Comparison of ENCODE assay signal across 21 mouse cellular contexts in the genomic region with DNA sequence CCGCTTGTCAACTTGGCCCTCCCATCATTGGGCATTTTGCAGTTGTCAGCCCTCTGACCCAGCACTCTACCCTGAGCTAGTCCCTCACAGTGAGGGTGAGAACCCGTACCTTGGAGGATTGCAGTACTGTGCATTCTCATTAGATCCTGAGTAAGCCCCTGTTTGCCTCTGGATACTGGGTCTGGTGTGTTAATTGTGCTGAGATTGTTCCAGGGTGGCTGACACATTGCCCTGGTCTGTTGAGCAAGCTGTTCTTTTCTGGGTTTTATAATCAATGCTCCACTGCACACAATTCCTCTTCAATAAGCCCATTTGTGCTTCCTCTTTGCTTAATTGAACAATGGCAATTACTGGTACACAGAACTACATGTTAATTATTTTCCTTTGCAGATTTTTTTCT.
A peak's percentile ranks its signal among the peaks of the same experiment; 100 is the strongest.
DNase-seq lines count a peak whose midpoint lies in the region; ATAC-seq lines count a peak whose summit lies in the region.
"Had no signal": no experiment of that assay in that cellular context is flagged by ENCODE, and none has a peak within 500 bp of the region (broad histone marks: within the 10 kb centered on the region; RNA-seq: fewer than 3 reads in every experiment).

No protein-coding gene starts in this region.

- H3K9ac ChIP-seq in hindbrain, embryonic 13.5 days = no peak overlapping the region
- no peak overlapping the region for H3K9ac ChIP-seq in midbrain, embryonic 14.5 days (replicated peaks; ENCODE audit: low read length)
- H3K9ac ChIP-seq in midbrain, embryonic 16.5 days (ENCODE audit: low read depth, low read length) = no peak overlapping the region
- H3K9ac ChIP-seq in forebrain, embryonic 14.5 days (ENCODE audit: low read length) = no peak overlapping the region
- H3K9ac ChIP-seq: heart, embryonic 12.5 days had no signal

- H3K4me3 ChIP-seq in hindbrain, embryonic 13.5 days = no peak overlapping the region
- no peak overlapping the region for H3K4me3 ChIP-seq in hindbrain, embryonic 10.5 days
- H3K4me3 ChIP-seq in midbrain, embryonic 14.5 days (replicated peaks; ENCODE audit: low read depth, low read length) = no peak overlapping the region
- H3K4me3 ChIP-seq in midbrain, embryonic 16.5 days (ENCODE audit: low read depth, low read length) = no peak overlapping the region
- no peak overlapping the region for H3K4me3 ChIP-seq in forebrain, embryonic 14.5 days (ENCODE audit: low read depth, low read length)
- H3K4me3 ChIP-seq: embryonic facial prominence, embryonic 10.5 days; heart, embryonic 12.5 days; left cerebral cortex, adult 2 months had no signal

- no peak overlapping the region for H3K4me2 ChIP-seq in hindbrain, embryonic 13.5 days
- no peak overlapping the region for H3K4me2 ChIP-seq in midbrain, embryonic 14.5 days (ENCODE audit: low read length)
- no peak overlapping the region for H3K4me2 ChIP-seq in midbrain, embryonic 16.5 days (ENCODE audit: low read length)
- no peak overlapping the region for H3K4me2 ChIP-seq in forebrain, embryonic 14.5 days (ENCODE audit: low read length)
- H3K4me2 ChIP-seq: heart, embryonic 12.5 days; liver, embryonic 11.5 days had no signal

- ATAC-seq in hindbrain, embryonic 13.5 days (ENCODE audit: low FRiP score) = no peak
- ATAC-seq in midbrain, embryonic 14.5 days (ENCODE audit: low FRiP score, low TSS enrichment) = no peak
- ATAC-seq in midbrain, embryonic 16.5 days = no peak
- peak; percentile 87 for ATAC-seq in forebrain, embryonic 14.5 days

- peaks cover 15% of the 10 kb centered on the region for H3K4me1 ChIP-seq in hindbrain, embryonic 13.5 days (replicated peaks)
- 0 out of 2 replicates have a peak, but pooled peaks cover 3% of the 10 kb centered on the region for H3K4me1 ChIP-seq in hindbrain, embryonic 10.5 days (replicated peaks)
- 0 out of 2 replicates have a peak, but pooled peaks cover 4% of the 10 kb centered on the region for H3K4me1 ChIP-seq in midbrain, embryonic 14.5 days (ENCODE audit: control insufficient read depth, insufficient read depth, low read length)
- peaks cover 6% of the 10 kb centered on the region; the same call in 1 of the 2 replicates for H3K4me1 ChIP-seq in midbrain, embryonic 16.5 days (ENCODE audit: control insufficient read depth, insufficient read depth, low read length)
- H3K4me1 ChIP-seq in forebrain, embryonic 14.5 days (ENCODE audit: control insufficient read depth, insufficient read depth, low read length) = peaks cover 6% of the 10 kb centered on the region; the same call in 1 of the 2 replicates

- no peak for DNase-seq in hindbrain, embryonic 10.5 days (ENCODE audit: low spot score)
- DNase-seq in midbrain, embryonic 14.5 days = no peak
- peak; percentile 71 for DNase-seq in forebrain, embryonic 14.5 days (ENCODE audit: low spot score)
- no peak for DNase-seq in urinary bladder, postnatal 4 days (ENCODE audit: low spot score in 2 of 2)
- DNase-seq in heart, adult 11 months = no peak
- DNase-seq: adrenal gland, postnatal 25 days; cerebellum, adult 18-20 months; heart, postnatal 14 days; kidney, adult 8-10 months; kidney, postnatal 14 days; left cerebral cortex, postnatal 4 days; lung, adult 18-20 months; lung, postnatal 14 days; right cerebral cortex, postnatal 4 days had no signal

- no peaks in the 10 kb centered on the region; the same call in 1 of the 2 replicates for H3K36me3 ChIP-seq in hindbrain, embryonic 13.5 days
- no peaks in the 10 kb centered on the region for H3K36me3 ChIP-seq in hindbrain, embryonic 10.5 days
- H3K36me3 ChIP-seq in midbrain, embryonic 14.5 days (ENCODE audit: control insufficient read depth, insufficient read depth, low read length) = no peaks in the 10 kb centered on the region
- no peaks in the 10 kb centered on the region for H3K36me3 ChIP-seq in midbrain, embryonic 16.5 days (ENCODE audit: control insufficient read depth, insufficient read depth, low read length)
- H3K36me3 ChIP-seq in forebrain, embryonic 14.5 days (ENCODE audit: control insufficient read depth, insufficient read depth, low read length) = no peaks in the 10 kb centered on the region
- H3K36me3 ChIP-seq: embryonic facial prominence, embryonic 10.5 days; G1E; heart, embryonic 12.5 days had no signal

- WGBS in hindbrain, embryonic 13.5 days = 50% methylated on average over 2 of the region's 2 CpGs
- WGBS in hindbrain, embryonic 10.5 days = 62% methylated on average over 2 of the region's 2 CpGs
- 49% methylated on average over 2 of the region's 2 CpGs for WGBS in midbrain, embryonic 14.5 days
- WGBS in midbrain, embryonic 16.5 days = 44% methylated on average over 2 of the region's 2 CpGs
- 8% methylated on average over 2 of the region's 2 CpGs for WGBS in forebrain, embryonic 14.5 days

- peak overlapping the region; percentile 61 for H3K27ac ChIP-seq in hindbrain, embryonic 13.5 days
- H3K27ac ChIP-seq in hindbrain, embryonic 10.5 days = no peak overlapping the region
- peak overlapping the region; percentile 52; the same call in 1 of the 2 replicates for H3K27ac ChIP-seq in midbrain, embryonic 14.5 days (replicated peaks; ENCODE audit: low read depth, low read length)
- H3K27ac ChIP-seq in midbrain, embryonic 16.5 days (ENCODE audit: low read length) = no peak overlapping the region
- no peak overlapping the region; the same call in 1 of the 2 replicates for H3K27ac ChIP-seq in forebrain, embryonic 14.5 days (ENCODE audit: low read depth, low read length)
- H3K27ac ChIP-seq: embryonic facial prominence, embryonic 10.5 days; left cerebral cortex, adult 2 months had no signal

- H3K27me3 ChIP-seq in hindbrain, embryonic 13.5 days = no peaks in the 10 kb centered on the region
- no peaks in the 10 kb centered on the region for H3K27me3 ChIP-seq in hindbrain, embryonic 10.5 days (ENCODE audit: insufficient read depth, poor library complexity, severe bottlenecking)
- H3K27me3 ChIP-seq in midbrain, embryonic 14.5 days (ENCODE audit: control insufficient read depth, insufficient read depth, low read length) = no peaks in the 10 kb centered on the region
- H3K27me3 ChIP-seq in midbrain, embryonic 16.5 days (ENCODE audit: control insufficient read depth, insufficient read depth, low read depth, low read length) = no peaks in the 10 kb centered on the region
- H3K27me3 ChIP-seq in forebrain, embryonic 14.5 days (replicated peaks; ENCODE audit: control insufficient read depth, insufficient read depth, low read length) = no peaks in the 10 kb centered on the region
- H3K27me3 ChIP-seq: heart, embryonic 12.5 days had no signal

- no peaks in the 10 kb centered on the region for H3K9me3 ChIP-seq in hindbrain, embryonic 13.5 days
- no peaks in the 10 kb centered on the region for H3K9me3 ChIP-seq in hindbrain, embryonic 10.5 days
- H3K9me3 ChIP-seq in midbrain, embryonic 14.5 days (ENCODE audit: control insufficient read depth, low read length) = no peaks in the 10 kb centered on the region
- no peaks in the 10 kb centered on the region for H3K9me3 ChIP-seq in midbrain, embryonic 16.5 days (replicated peaks; ENCODE audit: control insufficient read depth, low read length, poor library complexity, severe bottlenecking)
- no peaks in the 10 kb centered on the region for H3K9me3 ChIP-seq in forebrain, embryonic 14.5 days (replicated peaks; ENCODE audit: control insufficient read depth, low read length)
- H3K9me3 ChIP-seq: embryonic facial prominence, embryonic 10.5 days; heart, embryonic 12.5 days had no signal

Comparison
In these comparisons a context has a peak if more than half of its experiments do, and no peak if none do; other contexts are left out.
1. H3K27ac ChIP-seq: peak in hindbrain, embryonic 13.5 days (single experiment) and midbrain, embryonic 14.5 days (single experiment); none in hindbrain, embryonic 10.5 days (single experiment), midbrain, embryonic 16.5 days (single experiment) and forebrain, embryonic 14.5 days (single experiment).